Mouse (Mus musculus): ENCODE data around the gene Adh6a. TPM values are rescaled to one million over a fixed set of nuclear protein-coding genes. Genes with fewer than 3 reads are reported as not detected.

Gene Adh6a
- not detected for total RNA-seq (2021)
- long read RNA-seq, experiment 1: 0 reads
- long read RNA-seq, experiment 2: 0 reads

DNA sequence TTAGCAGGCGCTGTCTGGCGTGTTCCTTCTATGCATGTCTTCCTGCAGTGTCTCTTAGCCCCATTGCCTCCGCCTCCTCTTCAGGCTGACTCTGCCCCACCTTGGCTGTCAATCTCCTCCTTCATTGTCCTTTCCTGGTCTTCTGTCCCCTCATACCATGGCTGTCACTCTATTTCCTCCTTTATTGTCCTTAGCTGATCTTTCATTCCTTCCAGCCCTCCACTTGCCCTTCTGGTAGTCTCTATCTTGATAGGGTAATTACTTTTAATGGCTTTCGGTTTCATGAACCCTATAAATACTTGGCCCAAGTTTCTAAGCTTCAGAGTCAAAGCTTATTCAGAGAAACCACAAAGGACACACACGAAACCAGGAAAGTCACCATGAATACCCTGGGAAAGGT, at the start of gene Adh6a:
Gene Adh6a, plus strand, starts transcription at position 322 of the 400 bp plus-strand sequence.
- no peak for DNase-seq (ENCODE audit: low spot score in 2 of 2)

DNA sequence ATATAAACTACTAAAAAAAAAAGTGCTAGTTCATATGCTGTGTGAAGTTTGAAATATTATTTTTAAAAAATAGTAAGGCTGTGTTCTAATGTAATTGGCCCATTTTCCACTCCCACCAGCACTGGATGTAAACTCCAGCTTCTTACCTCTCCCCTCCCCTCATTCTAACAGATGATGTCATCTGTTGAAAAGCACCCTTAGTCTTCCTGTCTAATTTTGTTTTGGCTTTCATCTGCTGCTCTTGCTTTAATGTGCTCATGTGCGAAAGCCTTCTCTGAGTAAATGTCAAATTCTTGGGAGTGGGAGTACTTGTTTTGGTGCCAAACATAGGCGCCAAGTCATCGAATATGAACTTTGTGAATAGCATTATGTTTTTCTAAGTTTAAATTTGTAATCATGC, 48.4 kb upstream of the Adh6a start:
- peak in 1 of 2 experiments; percentile 39 for DNase-seq (ENCODE audit: low spot score in 2 of 2)

DNA sequence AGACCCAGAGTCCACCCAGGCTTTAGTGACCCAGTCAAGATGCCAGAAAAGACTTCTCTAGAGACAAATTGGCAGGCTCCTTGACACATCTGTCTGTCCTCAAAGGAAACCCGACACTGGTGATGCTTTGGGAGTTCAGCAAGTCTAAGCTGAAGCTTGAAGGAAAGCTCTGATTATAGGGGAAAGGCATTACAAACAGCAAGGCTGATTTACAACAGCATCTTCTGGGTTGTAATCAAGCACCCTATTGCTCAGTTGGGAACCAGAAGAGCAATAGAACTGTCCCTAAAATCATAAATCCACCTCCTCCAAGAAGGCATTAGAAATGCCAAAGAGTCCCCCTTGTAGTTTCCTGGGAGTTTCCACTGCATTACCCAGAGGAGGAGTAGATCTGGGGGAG, 42.6 kb upstream of the Adh6a start:
- no peak for DNase-seq (ENCODE audit: low spot score in 2 of 2)

DNA sequence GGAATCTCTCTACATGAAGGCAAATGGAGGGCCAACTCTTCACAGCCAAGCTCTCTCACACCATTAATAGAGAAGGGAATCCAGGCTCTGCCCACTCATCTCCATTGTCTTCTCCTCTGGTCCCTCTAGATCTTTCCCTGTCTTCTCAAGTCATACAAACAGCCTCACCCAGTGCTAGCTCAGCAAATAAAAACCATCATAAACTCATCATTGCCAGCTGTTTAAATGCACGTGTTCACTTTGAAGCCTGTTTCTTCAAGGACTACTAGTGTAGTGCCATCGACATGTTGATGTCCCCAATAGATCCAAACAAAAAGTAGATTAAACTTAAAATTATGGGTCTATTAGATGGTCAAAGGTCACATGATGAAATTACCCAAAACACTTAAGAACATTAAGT, 41.8 kb upstream of the Adh6a start:
- no peak for DNase-seq (ENCODE audit: low spot score in 2 of 2)

DNA sequence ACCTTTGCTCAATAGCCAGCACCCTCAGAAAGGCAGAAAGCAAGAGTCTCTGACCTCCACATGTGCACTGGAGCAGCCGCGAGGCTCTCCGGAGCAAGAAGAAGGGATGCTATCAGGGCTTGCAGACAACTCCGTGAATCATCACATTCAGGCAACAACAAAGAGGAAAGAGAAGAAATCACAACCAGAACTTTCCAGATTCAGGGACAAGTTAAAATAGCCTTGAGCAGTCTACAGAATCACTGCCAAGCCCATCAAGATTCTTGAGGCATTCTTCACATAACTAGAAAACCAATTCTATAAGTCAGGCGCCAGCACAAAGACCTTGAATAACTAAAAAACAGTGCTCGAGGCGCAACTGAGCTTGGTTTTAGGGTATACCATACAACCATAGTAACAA, 40.0 kb upstream of the Adh6a start:
- no peak for DNase-seq (ENCODE audit: low spot score in 2 of 2)

DNA sequence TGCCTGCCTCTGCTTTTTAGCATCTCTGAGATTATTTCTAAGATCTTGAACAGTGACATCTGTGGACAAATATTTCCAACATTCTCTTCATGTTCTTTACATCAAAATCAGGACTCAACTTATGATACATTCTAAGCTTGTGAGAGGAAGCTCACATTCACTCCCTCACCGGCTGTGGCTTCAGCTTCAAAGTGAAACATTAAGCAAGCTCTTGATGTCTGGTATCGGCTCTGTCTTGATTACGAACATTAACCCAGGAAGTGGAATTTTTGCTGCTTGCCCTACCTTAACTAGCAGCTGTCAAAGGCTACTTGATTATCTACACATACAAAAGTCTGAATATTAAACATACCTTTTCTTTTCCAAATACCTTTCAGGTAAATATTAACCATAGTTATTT, 38.0 kb upstream of the Adh6a start:
- DNase-seq (ENCODE audit: low spot score in 2 of 2): no peak

DNA sequence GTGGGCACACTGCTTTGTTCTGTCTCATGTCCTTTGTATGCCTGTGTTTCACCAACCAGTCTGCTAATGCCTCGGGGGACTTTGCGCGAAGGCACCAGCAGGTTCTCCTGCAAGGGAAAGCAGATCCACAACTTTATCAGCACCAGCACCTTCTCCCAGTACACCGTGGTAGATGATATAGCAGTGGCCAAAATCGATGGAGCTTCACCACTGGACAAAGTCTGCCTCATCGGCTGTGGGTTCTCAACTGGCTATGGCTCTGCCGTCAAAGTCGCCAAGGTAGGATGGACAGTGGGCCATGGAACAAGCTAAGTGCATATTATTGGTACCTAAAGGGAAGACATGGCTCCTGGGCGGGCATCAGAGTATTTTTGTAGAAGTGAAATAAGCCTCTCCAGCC, 30.5 kb upstream of the Adh6a start:
- DNase-seq (ENCODE audit: low spot score in 2 of 2): no peak

DNA sequence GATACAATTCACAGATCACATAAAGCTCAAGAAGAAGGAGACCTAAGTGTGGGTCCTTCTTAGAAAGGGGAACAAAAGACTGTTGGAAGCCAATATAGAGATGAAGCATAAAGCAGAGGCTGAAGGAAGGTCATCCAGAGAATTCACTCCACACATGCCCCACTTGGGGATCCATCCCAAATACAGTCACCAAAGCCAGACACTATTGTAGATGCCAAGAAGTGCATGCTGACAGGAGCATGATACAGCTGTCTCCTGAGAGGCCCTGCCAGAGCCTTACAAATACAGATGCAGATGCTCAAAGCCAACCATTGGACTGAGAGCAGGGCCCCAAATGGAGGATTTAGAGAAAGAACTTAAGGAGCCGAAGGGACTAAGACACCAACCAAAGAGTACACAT, 29.3 kb upstream of the Adh6a start:
- no peak for DNase-seq (ENCODE audit: low spot score in 2 of 2)

DNA sequence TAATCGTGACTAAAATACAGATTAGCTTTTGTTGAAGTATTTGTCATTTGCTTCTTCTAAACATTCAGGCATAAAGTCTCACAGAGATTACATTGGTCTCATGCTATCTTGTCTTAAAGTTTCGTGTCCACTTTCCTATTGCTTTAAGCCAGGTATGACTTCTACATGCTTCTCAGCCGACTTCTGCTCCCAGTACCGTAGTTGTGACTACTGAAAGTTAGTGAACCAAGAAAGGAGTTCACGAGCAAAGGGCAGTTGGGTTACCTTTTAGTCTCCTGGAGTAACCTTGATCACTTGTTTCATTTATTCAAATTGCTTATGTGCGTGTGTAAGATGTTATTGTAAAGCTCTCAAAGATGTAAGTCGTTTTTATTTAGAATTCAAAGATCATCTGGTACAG, 27.1 kb upstream of the Adh6a start:
- no peak for DNase-seq (ENCODE audit: low spot score in 2 of 2)

DNA sequence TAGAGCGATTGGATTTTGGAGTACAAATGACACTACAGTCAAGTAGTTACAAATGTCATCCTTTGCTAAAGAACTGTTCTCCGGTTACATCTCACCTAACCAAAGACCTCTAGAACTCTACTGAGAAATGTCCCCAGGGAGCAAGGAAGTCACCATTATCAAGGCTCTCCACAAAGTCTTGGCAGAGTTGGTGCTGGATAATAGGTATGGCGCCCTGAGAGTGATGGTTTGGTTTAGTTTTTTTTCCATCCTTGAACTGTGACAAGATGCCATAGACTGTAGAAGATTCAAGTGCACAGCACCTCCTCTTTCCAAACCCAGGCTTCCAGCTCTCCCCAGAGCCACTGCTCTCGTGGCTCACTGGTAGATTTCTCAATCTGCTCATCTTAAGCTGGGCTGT, 25.4 kb upstream of the Adh6a start:
- DNase-seq (ENCODE audit: low spot score in 2 of 2): no peak

DNA sequence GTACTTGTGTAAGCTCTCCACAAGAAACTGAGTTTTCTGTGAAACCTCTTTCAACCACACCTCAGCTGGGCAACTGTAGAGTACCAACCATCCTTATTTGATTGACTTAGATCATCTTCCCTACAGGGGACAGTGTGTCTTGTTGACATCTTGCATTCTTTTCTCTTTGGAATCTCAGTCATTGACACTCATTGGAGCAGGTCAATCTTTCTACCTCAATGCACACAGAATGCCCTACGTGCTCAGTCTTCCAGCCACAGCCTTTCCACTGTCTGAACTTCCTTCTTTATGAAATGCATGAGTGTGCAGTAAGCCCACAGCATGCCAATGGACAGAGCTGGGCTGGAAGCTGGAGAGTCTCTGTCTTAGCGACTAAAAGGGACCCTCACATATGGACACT, 22.4 kb upstream of the Adh6a start:
- DNase-seq (ENCODE audit: low spot score in 2 of 2): no peak

DNA sequence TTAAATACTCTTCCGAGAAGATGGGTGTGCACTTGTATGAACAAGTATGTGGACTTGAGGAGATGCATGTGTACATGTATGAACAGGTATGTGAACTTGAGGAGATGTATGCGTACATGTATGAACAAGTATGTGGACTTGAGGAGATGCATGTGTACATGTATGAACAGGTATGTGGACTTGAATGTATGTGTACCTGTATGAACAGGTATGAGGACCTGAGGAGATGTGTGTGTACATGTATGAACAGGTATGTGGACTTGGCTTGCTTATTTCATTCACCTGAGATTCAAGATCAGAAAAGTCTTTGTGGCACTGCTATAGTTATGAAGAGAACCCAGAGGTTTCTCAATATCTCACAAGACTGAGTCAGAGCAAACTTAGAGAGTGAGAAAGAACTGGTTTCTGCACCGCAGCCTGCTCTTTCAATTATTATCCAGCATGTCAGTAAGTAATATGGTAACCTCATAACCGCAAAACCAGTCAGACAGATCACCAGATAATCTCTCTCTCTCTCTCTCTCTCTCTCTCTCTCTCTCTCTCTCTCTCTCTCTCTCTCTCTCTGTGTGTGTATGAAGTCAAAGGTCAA, 21.5 kb upstream of the Adh6a start:
- DNase-seq (ENCODE audit: low spot score in 2 of 2): no peak

DNA sequence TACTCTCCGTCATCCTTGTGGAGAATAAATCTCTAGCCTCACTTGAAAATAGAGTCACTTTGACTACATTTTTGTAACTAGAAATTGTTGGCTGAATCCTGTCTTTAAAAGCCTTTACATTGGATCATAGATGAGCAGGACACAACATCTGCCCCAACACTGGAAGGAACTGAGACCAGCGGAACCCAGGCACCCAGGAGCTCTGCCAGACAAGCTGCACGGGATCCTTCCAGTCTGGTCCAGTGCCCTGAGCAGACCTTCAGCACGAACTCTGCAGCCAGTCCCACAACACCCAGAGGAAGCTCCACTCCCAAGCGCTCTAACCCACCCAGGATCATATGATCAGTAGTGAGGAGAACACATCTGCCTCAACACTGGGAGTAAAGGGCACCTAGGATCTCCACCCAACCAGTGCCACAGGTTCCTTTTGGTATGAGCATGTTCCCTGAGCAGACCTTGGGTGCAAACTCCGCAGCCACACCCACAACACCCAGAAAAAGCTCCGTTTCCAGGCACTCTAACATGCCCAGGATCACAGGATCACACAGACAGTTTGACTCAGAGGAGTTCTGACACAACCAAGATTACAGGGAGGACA, 19.7 kb upstream of the Adh6a start:
- DNase-seq (ENCODE audit: low spot score in 2 of 2): no peak

DNA sequence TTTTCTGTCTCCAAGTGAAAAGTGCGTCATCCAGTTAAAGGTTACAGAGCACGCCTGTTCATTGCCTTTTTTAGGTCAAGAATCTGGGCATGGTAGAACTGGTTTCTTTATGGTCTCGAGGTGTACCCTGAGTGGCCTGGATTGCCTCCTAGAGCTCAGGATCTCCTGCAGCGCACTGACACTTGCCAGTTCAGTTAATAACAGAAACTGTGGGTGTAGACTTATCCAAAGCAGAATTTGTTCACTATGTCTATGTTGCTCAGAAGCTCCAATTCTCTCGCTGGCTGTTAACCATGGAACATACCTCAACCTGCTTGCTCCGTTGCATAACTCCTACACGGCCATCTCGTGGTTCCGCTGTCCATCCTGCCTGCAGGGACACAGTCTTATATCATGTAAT, 13.0 kb upstream of the Adh6a start:
- no peak for DNase-seq (ENCODE audit: low spot score in 2 of 2)

DNA sequence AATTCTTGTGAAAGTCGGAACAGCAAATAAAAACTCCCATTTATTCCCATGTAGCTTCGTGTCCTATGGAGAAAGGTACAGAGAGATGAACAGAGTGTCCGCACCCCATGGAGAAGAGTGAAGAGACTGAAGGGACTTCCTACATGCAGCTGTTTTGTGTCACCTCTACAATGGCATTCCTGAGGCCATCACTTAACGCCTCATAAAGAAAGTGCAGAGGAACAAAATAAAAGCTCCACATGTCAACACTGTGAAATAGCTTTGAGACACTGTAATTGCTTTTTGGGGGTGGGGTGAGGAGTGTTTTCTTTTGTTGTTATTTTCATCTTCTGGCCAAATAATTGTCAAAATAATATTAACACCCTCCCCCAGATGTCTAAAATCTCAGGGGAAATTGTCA, 10.4 kb upstream of the Adh6a start:
- DNase-seq (ENCODE audit: low spot score in 2 of 2): no peak

DNA sequence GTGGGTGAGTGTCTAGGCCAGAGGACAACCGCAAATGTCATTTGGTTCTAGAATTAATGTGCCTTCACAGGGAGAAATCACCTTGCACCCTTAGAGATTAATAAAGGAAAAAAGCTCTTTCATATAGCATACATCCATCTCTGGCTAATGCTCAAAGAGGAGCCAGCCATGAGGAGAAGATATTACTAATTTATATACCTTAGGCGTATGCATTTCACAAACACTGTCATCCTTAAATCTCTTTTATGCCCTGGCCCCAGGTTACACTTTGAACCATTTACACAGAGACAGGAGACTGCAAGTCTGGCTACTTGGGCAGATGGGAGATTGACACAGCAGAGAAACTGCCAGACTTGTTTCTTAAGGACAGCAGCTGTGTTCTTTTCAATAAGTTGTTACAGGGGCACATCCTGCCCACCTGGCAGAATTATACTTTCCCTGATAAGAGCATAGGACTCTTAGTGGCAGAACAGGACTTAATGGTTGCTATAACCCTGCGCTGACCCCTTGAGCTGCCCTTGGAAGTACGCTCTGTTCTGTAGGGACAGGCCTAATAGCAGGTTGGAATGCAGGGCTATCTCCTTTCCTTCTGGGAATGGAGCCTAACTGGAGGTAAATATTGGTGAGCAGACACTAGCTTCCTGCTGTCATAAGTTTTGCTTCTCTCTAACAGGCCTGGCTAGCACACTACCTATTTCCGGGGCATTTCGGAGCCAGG, 9.2 kb upstream of the Adh6a start:
- DNase-seq (ENCODE audit: low spot score in 2 of 2): no peak

DNA sequence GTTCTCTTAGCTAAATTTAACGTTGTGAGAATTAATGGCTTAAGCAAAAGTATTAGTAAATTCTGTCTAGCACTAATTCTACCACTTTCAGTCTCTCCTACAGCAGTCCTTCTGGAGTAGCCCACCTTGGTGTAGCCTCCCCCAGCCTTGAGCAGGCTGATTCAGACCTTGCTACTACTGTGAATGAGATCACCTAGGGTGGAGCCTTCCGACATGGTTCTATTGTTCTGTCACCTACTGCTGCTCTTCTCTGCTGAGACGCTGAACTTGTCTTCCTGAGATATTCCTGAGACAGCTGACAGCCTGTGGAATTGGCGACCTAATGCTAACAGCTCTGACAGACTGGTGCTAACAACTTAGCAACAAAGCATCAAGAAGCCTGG, 8.6 kb upstream of the Adh6a start:
- no peak for DNase-seq (ENCODE audit: low spot score in 2 of 2)

DNA sequence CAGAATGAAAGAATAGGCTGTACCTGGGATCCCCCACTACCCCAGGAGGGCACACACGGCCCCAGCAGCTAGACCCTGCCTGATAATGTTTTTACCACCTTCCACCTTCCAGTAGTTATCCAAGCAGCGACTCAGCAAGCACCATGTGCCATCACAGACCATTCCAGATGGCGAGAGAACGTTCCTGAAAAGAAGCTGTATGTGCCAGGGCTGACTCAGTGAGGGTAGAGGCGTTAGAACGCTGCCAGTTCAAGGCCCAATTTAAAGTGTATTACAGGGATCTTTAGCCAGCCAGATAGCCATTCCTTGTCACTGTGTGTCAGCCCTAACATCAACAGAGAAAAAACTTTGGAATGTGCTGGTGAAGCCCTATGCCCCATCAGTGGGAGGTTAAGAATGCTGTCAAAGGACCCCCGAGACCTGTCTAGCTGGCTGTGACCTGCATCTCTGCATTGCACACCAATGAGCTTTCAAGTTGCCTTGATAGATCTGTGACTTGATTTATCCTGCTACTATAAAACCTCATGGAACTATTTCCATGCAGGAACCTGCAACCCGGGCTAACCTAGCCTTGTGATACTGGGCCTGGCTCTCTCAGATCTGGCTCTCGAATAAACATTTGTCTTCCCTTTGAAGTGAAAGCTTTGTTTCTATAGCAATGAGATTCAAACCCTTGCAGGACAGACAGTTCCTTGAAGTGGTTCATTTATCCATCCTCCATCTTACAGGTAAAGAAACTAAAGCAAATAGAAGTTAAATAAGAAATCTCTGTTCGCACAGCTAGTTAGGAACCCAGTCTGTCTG, 7.4 kb upstream of the Adh6a start:
- peak in 1 of 2 experiments; percentile 20 for DNase-seq (ENCODE audit: low spot score in 2 of 2)

DNA sequence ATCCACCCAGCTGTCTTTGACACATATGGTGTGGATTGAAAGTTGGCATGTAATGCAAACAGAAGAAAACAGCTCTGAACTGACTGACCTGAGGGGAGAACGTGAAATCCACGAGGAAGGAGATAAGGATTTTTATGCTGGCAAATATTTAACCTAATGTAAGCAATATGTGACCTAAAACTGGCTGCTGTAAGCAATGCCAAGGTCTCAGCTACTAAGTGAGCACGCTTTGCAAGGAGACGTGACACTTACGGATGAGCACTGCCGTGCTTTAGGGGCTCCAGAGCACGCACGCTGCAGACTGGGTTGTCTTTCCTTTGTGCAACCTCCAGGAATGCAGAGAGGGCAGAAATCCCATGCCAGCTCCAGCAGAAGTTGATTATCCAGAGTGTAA, 6.8 kb upstream of the Adh6a start:
- no peak for DNase-seq (ENCODE audit: low spot score in 2 of 2)

DNA sequence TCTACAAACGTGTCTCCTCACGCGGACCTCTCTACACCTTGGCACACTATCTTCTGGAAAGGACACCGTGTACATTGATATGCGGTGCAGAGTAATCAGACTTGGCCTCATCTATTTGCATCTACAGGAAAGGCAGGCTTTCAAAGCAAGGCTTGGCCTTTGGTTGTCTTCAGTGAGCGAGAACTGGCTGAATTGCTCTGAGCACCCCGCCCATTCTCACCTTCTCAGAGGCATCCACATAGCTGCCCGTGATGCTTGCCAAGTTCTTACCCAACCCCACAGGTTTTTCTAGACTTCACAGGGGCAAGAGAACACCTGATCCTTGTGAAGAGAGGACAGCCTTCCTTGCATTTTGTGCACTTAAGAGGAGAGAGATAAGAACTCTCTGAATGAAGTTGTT, 3.2 kb upstream of the Adh6a start:
- no peak for DNase-seq (ENCODE audit: low spot score in 2 of 2)

DNA sequence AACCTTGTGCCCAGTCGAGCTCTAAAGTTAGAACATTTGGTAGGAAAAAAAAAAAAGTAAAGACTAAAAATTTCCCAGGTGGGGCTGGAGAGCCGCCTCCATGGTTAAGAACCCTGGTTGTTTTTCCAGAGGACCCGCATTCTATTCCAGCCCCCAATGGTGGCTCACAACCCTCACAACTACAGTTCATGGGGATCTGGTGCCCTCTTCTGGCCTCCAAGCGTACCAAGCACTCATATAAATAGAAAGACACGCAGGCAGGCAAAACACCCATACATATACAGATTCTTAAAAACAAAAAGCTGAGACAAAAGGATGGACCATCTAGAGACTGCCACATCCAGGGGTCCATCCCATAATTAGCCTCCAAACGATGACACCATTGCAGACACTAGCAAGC, 2.1 kb upstream of the Adh6a start:
- no peak for DNase-seq (ENCODE audit: low spot score in 2 of 2)

DNA sequence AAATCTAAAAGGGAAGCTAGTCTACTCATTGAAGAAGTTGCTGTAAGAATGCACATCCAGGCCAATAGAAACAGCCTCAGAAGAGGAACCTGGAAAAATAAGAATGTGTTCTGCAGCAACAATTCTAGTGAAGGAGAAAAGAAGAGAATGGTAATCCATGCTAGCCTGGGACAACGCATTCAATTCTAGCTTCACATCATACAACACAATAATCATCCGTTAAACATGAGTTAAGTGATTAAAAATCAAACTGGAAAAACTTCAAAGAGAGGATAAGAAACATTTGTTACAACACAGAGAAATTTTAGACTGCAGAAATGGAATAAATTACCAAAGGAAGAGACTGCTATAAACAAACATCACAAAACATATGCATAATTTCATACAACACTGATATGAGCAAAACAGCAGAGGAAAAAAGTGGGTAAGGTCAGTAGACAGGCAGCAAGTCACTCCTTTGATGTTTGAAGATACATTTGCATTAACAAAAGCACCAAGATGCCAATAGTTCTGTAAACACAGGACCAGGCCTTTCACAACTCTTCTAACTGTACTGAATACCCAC, 3.9 kb downstream of the Adh6a start:
- no peak for DNase-seq (ENCODE audit: low spot score in 2 of 2)
